Mouse (Mus musculus): ENCODE results near the gene Zfp69. TPM values are rescaled to one million over a fixed set of nuclear protein-coding genes. Genes with fewer than 3 reads are reported as not detected.

Zfp69 gene
- polyA plus RNA-seq, 1 experiment, result not detected

GRCm38 (mm10) chr4:120885208-120886120 is 66.0 kb downstream of the Zfp69 start:
- no peak for TF ChIP-seq CTCF (IDR thresholded peaks at IDR 0.05; ENCODE audit: insufficient read depth, low read depth, low read length)
- no peak for TF ChIP-seq POLR2A (IDR thresholded peaks at IDR 0.05; ENCODE audit: insufficient read depth, low read depth, low read length)
- Histone ChIP-seq H3K4me1 (ENCODE audit: control insufficient read depth, insufficient read depth, low read length) (peaks cover 31% of the 10 kb centered on the region), H3K4me3 (ENCODE audit: insufficient read depth, low read depth, low read length) (no peak overlapping the region), H3K27ac (ENCODE audit: insufficient read depth, low read depth, low read length) (no peak overlapping the region)
- 56% methylated on average over 13 of the region's 13 CpGs for WGBS

GRCm38 (mm10) chr4:120882002-120882625 is 69.4 kb downstream of the Zfp69 start:
- Histone ChIP-seq H3K4me3 (ENCODE audit: insufficient read depth, low read depth, low read length) (no peak overlapping the region), H3K4me1 (ENCODE audit: control insufficient read depth, insufficient read depth, low read length) (peaks cover 61% of the 10 kb centered on the region), H3K27ac (ENCODE audit: insufficient read depth, low read depth, low read length) (peak overlapping the region; percentile 93)
- no peak for TF ChIP-seq POLR2A (IDR thresholded peaks at IDR 0.05; ENCODE audit: insufficient read depth, low read depth, low read length)
- no peak for TF ChIP-seq CTCF (IDR thresholded peaks at IDR 0.05; ENCODE audit: insufficient read depth, low read depth, low read length)
- 30% methylated on average over 5 of the region's 5 CpGs for WGBS

GRCm38 (mm10) chr4:120880731-120881432 is 70.6 kb downstream of the Zfp69 start:
- 31% methylated on average over 6 of the region's 6 CpGs for WGBS
- Histone ChIP-seq H3K27ac (ENCODE audit: insufficient read depth, low read depth, low read length) (peak overlapping the region; percentile 93), H3K4me3 (ENCODE audit: insufficient read depth, low read depth, low read length) (no peak overlapping the region), H3K4me1 (ENCODE audit: control insufficient read depth, insufficient read depth, low read length) (peaks cover 60% of the 10 kb centered on the region)
- TF ChIP-seq CTCF (IDR thresholded peaks at IDR 0.05; ENCODE audit: insufficient read depth, low read depth, low read length) (no peak), POLR2A (IDR thresholded peaks at IDR 0.05; ENCODE audit: insufficient read depth, low read depth, low read length) (no peak)

Other genes starting within 250 kb of the Zfp69 start
- gene Kcnq4, start 203.1 kb downstream of the Zfp69 start, polyA plus RNA-seq (2012; ENCODE audit: insufficient read depth, insufficient read length, low replicate concordance, missing spikeins), result not detected in 2 replicates
- not detected in 2 replicates for gene Nfyc, start 120.1 kb downstream of the Zfp69 start, polyA plus RNA-seq (2012; ENCODE audit: insufficient read depth, insufficient read length, low replicate concordance, missing spikeins)
- not detected in 2 replicates for gene Rims3, start 96.9 kb downstream of the Zfp69 start, polyA plus RNA-seq (2012; ENCODE audit: insufficient read depth, insufficient read length, low replicate concordance, missing spikeins)
- not detected in 2 replicates for gene Exo5, start 26.7 kb downstream of the Zfp69 start, polyA plus RNA-seq (2012; ENCODE audit: insufficient read depth, insufficient read length, low replicate concordance, missing spikeins)
- not detected in 2 replicates for gene Smap2, start 65.5 kb upstream of the Zfp69 start, polyA plus RNA-seq (2012; ENCODE audit: insufficient read depth, insufficient read length, low replicate concordance, missing spikeins)
- gene Col9a2, start 87.7 kb upstream of the Zfp69 start, polyA plus RNA-seq (2012; ENCODE audit: insufficient read depth, insufficient read length, low replicate concordance, missing spikeins), result not detected in 2 replicates
- gene Zmpste24, start 146.5 kb upstream of the Zfp69 start, polyA plus RNA-seq (2012; ENCODE audit: insufficient read depth, insufficient read length, low replicate concordance, missing spikeins), result not detected in 2 replicates
- not detected in 2 replicates for gene Tmco2, start 157.5 kb upstream of the Zfp69 start, polyA plus RNA-seq (2012; ENCODE audit: insufficient read depth, insufficient read length, low replicate concordance, missing spikeins)